Mouse (Mus musculus): Measurements from ENCODE around the gene Gm7173.

Gm7173 gene

GRCm38 (mm10) chrX:79516977-79517645, at the start of gene Gm7173:
TSS of gene Gm7173 (minus strand) at chrX:79517285.
- peak; percentile 6 for DNase-seq

GRCm38 (mm10) chrX:79517646-79518016, 546 bp upstream of the Gm7173 start:
- DNase-seq = no peak

GRCm38 (mm10) chrX:79316790-79317189, 200.3 kb downstream of the Gm7173 start:
- no peak for DNase-seq

Data from thymus, postnatal 4 days (tissue).